Mouse (Mus musculus): Measurements from ENCODE around the gene Tmem258. TPM values are rescaled to one million over a fixed set of nuclear protein-coding genes. Genes with fewer than 3 reads are reported as not detected.
"Not testable (repeated sequence)": the region's sequence is repeated elsewhere in the genome, so short reads cannot be mapped to it uniquely, and the experiment has no call there.

Tmem258 gene
- polyA plus RNA-seq, 1 experiment from 2014 or later: 370 TPM

DNA sequence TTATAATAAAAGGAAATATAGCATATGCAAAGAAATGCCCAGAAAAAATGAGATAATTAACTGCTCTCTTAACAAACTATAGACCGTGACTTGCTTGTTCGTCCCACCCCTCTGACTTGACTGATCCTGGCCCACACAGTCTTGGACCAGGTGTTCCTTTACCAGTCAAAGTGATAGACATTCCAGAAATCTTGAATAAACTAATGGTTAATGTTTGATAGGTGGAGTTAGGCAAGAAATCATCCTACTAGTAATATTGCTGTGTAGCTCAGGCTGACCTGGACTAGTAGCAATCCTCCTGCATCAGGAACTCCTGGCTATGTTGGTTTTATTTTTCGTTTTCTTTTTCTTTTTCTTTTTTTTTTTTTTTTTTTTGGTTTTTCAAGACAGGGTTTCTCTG is 35.4 kb upstream of the Tmem258 start:
- no peaks in the 10 kb centered on the region for H3K9me3 ChIP-seq (ENCODE audit: control insufficient read depth, low read length)
- ATAC-seq (ENCODE audit: low FRiP score, low TSS enrichment): no peak
- H3K4me3 ChIP-seq (ENCODE audit: low read depth, low read length): no peak overlapping the region
- H3K9ac ChIP-seq (ENCODE audit: low read length): no peak overlapping the region
- H3K4me2 ChIP-seq (replicated peaks; ENCODE audit: low read depth): no peak overlapping the region
- H3K27me3 ChIP-seq (ENCODE audit: control insufficient read depth, insufficient read depth, low read length): no peaks in the 10 kb centered on the region
- H3K27ac ChIP-seq (replicated peaks): no peak overlapping the region
- H3K36me3 ChIP-seq (ENCODE audit: control insufficient read depth, insufficient read depth, low read length): no peaks in the 10 kb centered on the region
- no peaks in the 10 kb centered on the region for H3K4me1 ChIP-seq (replicated peaks; ENCODE audit: control insufficient read depth, insufficient read depth)
- DNase-seq (ENCODE audit: low spot score): no peak
- 57% methylated on average over 3 of the region's 3 CpGs for WGBS
- TF ChIP-seq CTCF (IDR thresholded peaks at IDR 0.05; ENCODE audit: low read depth) (no peak), EP300 (optimal IDR thresholded peaks at IDR 0.05) (no peak)

DNA sequence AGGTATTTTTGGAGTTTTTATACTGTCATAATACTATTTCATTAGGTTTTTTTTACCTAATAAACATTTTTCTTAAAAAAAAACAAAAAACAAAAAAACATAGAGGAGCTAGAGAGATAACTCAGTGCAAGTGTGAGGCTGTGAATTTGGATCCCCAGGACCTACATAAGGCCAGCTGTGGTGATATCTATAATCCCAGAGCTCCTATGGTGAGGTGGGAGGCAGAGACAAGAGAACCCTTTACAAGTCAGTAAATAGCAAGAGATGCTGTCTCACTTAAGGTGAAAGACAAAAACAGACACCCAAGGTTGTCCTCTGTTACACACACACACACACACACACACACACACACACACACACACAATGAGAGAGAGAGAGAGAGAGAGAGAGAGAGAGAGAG is 34.6 kb upstream of the Tmem258 start:
- TF ChIP-seq CTCF (IDR thresholded peaks at IDR 0.05; ENCODE audit: low read depth) (no peak), EP300 (optimal IDR thresholded peaks at IDR 0.05) (no peak)
- no peak overlapping the region for H3K9ac ChIP-seq (ENCODE audit: low read length)
- no peak overlapping the region for H3K27ac ChIP-seq (replicated peaks)
- H3K9me3 ChIP-seq (ENCODE audit: control insufficient read depth, low read length): no peaks in the 10 kb centered on the region
- H3K36me3 ChIP-seq (ENCODE audit: control insufficient read depth, insufficient read depth, low read length): no peaks in the 10 kb centered on the region
- H3K4me2 ChIP-seq (replicated peaks; ENCODE audit: low read depth): no peak overlapping the region
- H3K4me1 ChIP-seq (replicated peaks; ENCODE audit: control insufficient read depth, insufficient read depth): no peaks in the 10 kb centered on the region
- DNase-seq (ENCODE audit: low spot score): no peak
- no peaks in the 10 kb centered on the region for H3K27me3 ChIP-seq (ENCODE audit: control insufficient read depth, insufficient read depth, low read length)
- no peak for ATAC-seq (ENCODE audit: low FRiP score, low TSS enrichment)
- H3K4me3 ChIP-seq (ENCODE audit: low read depth, low read length): no peak overlapping the region

DNA sequence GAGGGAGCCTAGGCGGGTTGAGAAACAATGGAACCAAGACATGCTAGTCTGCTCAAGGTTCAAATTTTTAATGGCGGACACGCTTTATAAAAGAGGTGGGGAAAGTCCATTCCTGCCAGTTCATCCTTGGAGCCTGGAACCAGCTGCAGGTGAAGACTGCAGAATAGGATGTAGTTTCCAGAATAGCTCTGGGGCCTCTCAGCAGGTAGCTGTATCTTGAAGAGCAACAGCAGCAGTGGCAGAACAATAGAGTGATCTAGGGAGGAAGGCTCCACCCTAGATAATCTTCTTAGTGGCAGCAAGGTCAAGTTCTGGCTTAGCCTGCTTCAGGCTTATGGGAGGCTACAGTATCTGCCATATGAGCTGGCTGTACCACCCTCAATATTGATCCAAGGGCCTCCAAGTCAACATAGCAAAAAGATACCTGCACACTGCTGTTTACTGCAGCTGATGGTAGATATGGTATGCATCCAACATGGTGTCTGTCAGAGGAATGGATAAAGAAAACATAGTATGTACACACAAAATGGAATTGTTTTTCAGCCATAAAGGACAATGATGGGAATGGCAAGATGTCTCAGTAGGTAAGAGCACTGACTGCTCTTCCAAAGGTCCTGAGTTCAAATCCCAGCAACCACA is 34.0 kb upstream of the Tmem258 start:
- not testable (repeated sequence) for H3K4me3 ChIP-seq (ENCODE audit: low read depth, low read length); H3K36me3 ChIP-seq (ENCODE audit: control insufficient read depth, insufficient read depth, low read length); DNase-seq (ENCODE audit: low spot score); H3K9ac ChIP-seq (ENCODE audit: low read length); H3K9me3 ChIP-seq (ENCODE audit: control insufficient read depth, low read length); ATAC-seq (ENCODE audit: low FRiP score, low TSS enrichment); H3K4me1 ChIP-seq (replicated peaks; ENCODE audit: control insufficient read depth, insufficient read depth); H3K27me3 ChIP-seq (ENCODE audit: control insufficient read depth, insufficient read depth, low read length); H3K27ac ChIP-seq (replicated peaks); H3K4me2 ChIP-seq (replicated peaks; ENCODE audit: low read depth)
- 89% methylated on average over 3 of the region's 3 CpGs for WGBS

DNA sequence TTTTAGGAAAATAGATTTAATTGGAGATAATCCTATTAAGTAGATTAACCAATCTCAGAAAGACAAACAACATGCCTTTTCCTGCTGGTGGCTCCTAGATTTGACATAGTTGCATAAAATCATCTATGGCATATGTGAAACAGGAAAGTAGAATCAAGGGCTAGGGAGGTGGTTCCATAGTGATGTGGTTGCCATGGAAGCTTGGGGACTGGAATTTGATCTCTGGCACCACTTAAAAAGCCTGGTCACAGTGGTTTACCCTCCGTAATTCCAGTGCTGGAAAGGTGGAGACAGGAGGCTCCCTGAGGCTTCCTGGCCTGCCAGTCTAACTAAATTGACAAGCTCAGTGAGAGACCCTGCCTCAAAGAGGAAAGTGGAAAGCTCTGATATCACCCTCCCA is 33.3 kb upstream of the Tmem258 start:
- H3K36me3 ChIP-seq (ENCODE audit: control insufficient read depth, insufficient read depth, low read length): no peaks in the 10 kb centered on the region
- no peak for ATAC-seq (ENCODE audit: low FRiP score, low TSS enrichment)
- no peak for DNase-seq (ENCODE audit: low spot score)
- H3K4me2 ChIP-seq (replicated peaks; ENCODE audit: low read depth): no peak overlapping the region
- no peak overlapping the region for H3K4me3 ChIP-seq (ENCODE audit: low read depth, low read length)
- H3K27ac ChIP-seq (replicated peaks): no peak overlapping the region
- TF ChIP-seq EP300 (optimal IDR thresholded peaks at IDR 0.05): no peak
- TF ChIP-seq CTCF (IDR thresholded peaks at IDR 0.05; ENCODE audit: low read depth): no peak
- WGBS: 28% methylated on average over 1 of the region's 1 CpGs
- H3K4me1 ChIP-seq (replicated peaks; ENCODE audit: control insufficient read depth, insufficient read depth): no peaks in the 10 kb centered on the region
- no peaks in the 10 kb centered on the region for H3K9me3 ChIP-seq (ENCODE audit: control insufficient read depth, low read length)
- H3K27me3 ChIP-seq (ENCODE audit: control insufficient read depth, insufficient read depth, low read length): no peaks in the 10 kb centered on the region
- H3K9ac ChIP-seq (ENCODE audit: low read length): no peak overlapping the region

DNA sequence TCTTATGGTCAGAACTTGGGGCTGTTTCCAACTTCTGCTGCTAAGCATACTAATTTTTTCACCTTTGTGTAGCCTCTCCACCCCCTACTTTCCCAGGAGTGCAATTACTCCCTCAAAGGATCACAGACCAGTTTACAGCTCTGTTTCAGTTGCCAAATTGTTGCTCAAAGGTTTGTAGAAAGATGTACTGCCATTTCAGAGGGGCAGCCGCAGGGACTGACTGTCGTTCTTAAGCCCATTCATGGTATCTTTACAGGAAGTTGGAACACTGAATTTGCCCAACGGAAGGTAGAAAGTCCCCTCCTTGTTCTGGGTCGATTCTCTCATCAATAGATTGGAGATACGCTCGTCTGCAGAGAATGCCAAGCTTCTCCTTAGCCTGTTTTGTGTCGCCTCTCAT is 32.5 kb upstream of the Tmem258 start:
- DNase-seq (ENCODE audit: low spot score): no peak
- 74% methylated on average over 7 of the region's 7 CpGs for WGBS
- TF ChIP-seq EP300 (optimal IDR thresholded peaks at IDR 0.05): no peak
- TF ChIP-seq CTCF (IDR thresholded peaks at IDR 0.05; ENCODE audit: low read depth): no peak

DNA sequence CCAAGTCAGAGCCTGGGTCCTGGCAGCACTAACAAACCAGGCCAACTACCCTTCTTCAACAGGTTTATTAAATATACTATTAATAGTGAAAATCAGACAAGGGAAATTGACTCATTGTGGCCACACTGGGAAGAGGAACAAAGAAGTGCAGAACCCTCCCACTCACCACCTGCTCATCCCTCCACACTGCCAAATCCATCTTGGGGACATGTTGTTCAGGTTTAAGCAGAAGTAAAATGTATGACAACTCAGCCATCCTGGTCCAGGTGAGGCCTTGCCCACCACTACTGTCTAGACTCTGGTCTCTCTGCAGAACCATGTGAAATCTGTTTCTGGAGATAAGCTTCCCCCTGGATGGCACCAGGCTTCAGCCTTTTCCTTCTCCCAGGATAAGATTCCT is 32.0 kb upstream of the Tmem258 start:
- H3K4me2 ChIP-seq (replicated peaks; ENCODE audit: low read depth): no peak overlapping the region
- no peak overlapping the region for H3K4me3 ChIP-seq (ENCODE audit: low read depth, low read length)
- no peak for TF ChIP-seq CTCF (IDR thresholded peaks at IDR 0.05; ENCODE audit: low read depth)
- no peak for TF ChIP-seq EP300 (optimal IDR thresholded peaks at IDR 0.05)
- H3K27ac ChIP-seq (replicated peaks): no peak overlapping the region
- no peak for ATAC-seq (ENCODE audit: low FRiP score, low TSS enrichment)
- no peaks in the 10 kb centered on the region for H3K9me3 ChIP-seq (ENCODE audit: control insufficient read depth, low read length)
- no peaks in the 10 kb centered on the region for H3K27me3 ChIP-seq (ENCODE audit: control insufficient read depth, insufficient read depth, low read length)
- H3K9ac ChIP-seq (ENCODE audit: low read length): no peak overlapping the region
- no peaks in the 10 kb centered on the region for H3K4me1 ChIP-seq (replicated peaks; ENCODE audit: control insufficient read depth, insufficient read depth)
- H3K36me3 ChIP-seq (ENCODE audit: control insufficient read depth, insufficient read depth, low read length): no peaks in the 10 kb centered on the region
- no peak for DNase-seq (ENCODE audit: low spot score)

More for the DNA sequence above, 32.5 kb upstream of the Tmem258 start:
- Histone ChIP-seq H3K9me3 (ENCODE audit: control insufficient read depth, low read length) (no peaks in the 10 kb centered on the region), H3K4me1 (replicated peaks; ENCODE audit: control insufficient read depth, insufficient read depth) (no peaks in the 10 kb centered on the region), H3K36me3 (ENCODE audit: control insufficient read depth, insufficient read depth, low read length) (no peaks in the 10 kb centered on the region), H3K27me3 (ENCODE audit: control insufficient read depth, insufficient read depth, low read length) (no peaks in the 10 kb centered on the region), H3K4me3 (ENCODE audit: low read depth, low read length) (no peak overlapping the region), H3K4me2 (replicated peaks; ENCODE audit: low read depth) (no peak overlapping the region), H3K27ac (replicated peaks) (no peak overlapping the region), H3K9ac (ENCODE audit: low read length) (no peak overlapping the region)
- ATAC-seq (ENCODE audit: low FRiP score, low TSS enrichment): no peak
